Mouse (Mus musculus) cerebellum, adult 2 months (tissue): Measurements from ENCODE around the gene Rfx2.

ENCODE experiments used
- CTCF ChIP-seq: fragments of 200-500 bp; IDR thresholded peaks from 2 replicates; pipeline ENCODE4 v1.5.1; 2011; ENCODE audit warnings: low read depth, mild to moderate bottlenecking, control low read depth, low read length, moderate library complexity, borderline replicate concordance; ENCODE audit not compliant: insufficient read depth
- POLR2A ChIP-seq: fragments of 200-500 bp; IDR thresholded peaks from 2 replicates; pipeline ENCODE4 v1.6.1; 2011; ENCODE audit warnings: low read length, control low read depth, borderline replicate concordance; ENCODE audit not compliant: insufficient read depth

DNA sequence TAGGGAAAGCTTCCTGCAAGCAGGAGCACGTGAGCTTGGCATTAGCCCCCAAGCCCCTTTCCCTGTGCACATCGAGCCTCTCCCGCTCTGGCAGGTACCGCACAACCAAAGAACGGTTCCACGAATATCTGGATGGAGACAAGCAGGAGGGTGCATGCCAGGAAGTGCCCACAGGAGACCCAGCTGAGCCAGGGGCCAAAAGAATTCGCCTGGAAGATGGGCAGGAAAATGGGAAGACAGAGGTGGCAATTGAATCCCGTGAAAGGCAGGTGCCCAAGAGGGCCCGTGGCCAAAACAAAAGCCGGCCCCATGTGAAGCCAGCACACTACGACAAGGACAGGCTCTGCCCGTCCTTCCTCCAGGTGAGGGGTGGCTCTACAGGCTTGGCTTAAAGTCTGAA is 65.4 kb downstream of the Rfx2 start:
- TF ChIP-seq CTCF (no peak), POLR2A (no peak)
